In the genomic region with DNA sequence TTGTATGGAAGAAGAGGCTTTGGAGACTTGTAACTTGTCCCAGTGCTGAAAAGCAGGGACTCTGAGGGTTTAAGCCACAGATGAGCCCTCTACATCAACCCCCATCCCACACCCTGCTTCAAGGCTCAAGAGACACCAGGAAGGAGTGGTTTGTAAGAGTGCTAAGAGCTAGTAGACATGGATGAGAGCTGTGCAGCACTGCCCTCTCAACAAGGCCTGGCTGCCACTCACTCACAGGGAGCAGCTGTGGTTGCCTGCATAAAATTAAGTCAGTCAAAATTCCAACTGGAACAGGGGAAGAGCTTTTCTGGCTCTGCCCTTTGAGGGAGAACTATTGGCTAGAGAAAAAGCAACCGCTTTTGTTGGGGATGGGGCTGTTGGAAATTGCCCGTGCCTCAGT, we compare ENCODE assay signal across 28 mouse cellular contexts.
A peak's percentile ranks its signal among the peaks of the same experiment; 100 is the strongest.
DNase-seq lines count a peak whose midpoint lies in the region; ATAC-seq and TF ChIP-seq lines count a peak whose summit lies in the region.
"Had no signal": no experiment of that assay in that cellular context is flagged by ENCODE, and none has a peak within 500 bp of the region (broad histone marks: within the 10 kb centered on the region; RNA-seq: fewer than 3 reads in every experiment).

No protein-coding gene starts in this region.

- TF ChIP-seq POLR2A in brain, embryonic 14.5 days (IDR thresholded peaks at IDR 0.05; ENCODE audit: borderline replicate concordance, extremely low read depth, insufficient read depth, insufficient read length, poor library complexity, severe bottlenecking) = no peak

- H3K9ac ChIP-seq in forebrain, embryonic 16.5 days (replicated peaks; ENCODE audit: low read depth, low read length) = no peak overlapping the region
- H3K9ac ChIP-seq in forebrain, postnatal 0 days = no peak overlapping the region
- H3K9ac ChIP-seq in midbrain, embryonic 12.5 days (replicated peaks) = no peak overlapping the region
- H3K9ac ChIP-seq: forebrain, embryonic 13.5 days; heart, embryonic 13.5 days; hindbrain, embryonic 15.5 days; limb, embryonic 15.5 days; liver, embryonic 14.5 days had no signal

- H3K4me2 ChIP-seq in forebrain, embryonic 16.5 days (ENCODE audit: low read length) = no peak overlapping the region
- no peak overlapping the region for H3K4me2 ChIP-seq in forebrain, postnatal 0 days (ENCODE audit: low read depth)
- H3K4me2 ChIP-seq in midbrain, embryonic 12.5 days (replicated peaks) = no peak overlapping the region
- H3K4me2 ChIP-seq: forebrain, embryonic 13.5 days; heart, embryonic 13.5 days; hindbrain, embryonic 15.5 days; limb, embryonic 15.5 days had no signal

- DNase-seq in forebrain, postnatal 0 days = no peak
- no peak for DNase-seq in midbrain, embryonic 10.5 days (ENCODE audit: low spot score)
- DNase-seq in ES-CJ7 (ENCODE audit: low read depth, low spot score) = peak; percentile 45
- peak; percentile 35 for DNase-seq in brain, embryonic 14.5 days (ENCODE audit: low read depth)
- DNase-seq in ovary, postnatal 36 days (ENCODE audit: low spot score) = no peak
- DNase-seq: adrenal gland, adult 2 months; adrenal gland, postnatal 36 days; cerebellum, adult 2 months; cerebellum, postnatal 14 days; heart, postnatal 10 days; kidney, adult 18-20 months; layer of hippocampus, adult 9-11 months; lung, adult 2 months; lung, postnatal 10 days; right cerebral cortex, postnatal 4 days; thymus, adult 2 months; thymus, postnatal 36 days had no signal

- ATAC-seq in forebrain, embryonic 16.5 days = peak; percentile 43; the same call in 1 of the 2 replicates
- no peak for ATAC-seq in forebrain, postnatal 0 days
- peak; percentile 76 for ATAC-seq in midbrain, embryonic 12.5 days (ENCODE audit: low FRiP score, low read depth)
- ATAC-seq: activated CD4-positive, CD25-positive, alpha-beta regulatory T cell, adult 4 months; forebrain, embryonic 13.5 days had no signal

- WGBS in forebrain, embryonic 16.5 days = 98% methylated on average over 2 of the region's 2 CpGs
- WGBS in forebrain, postnatal 0 days = 91% methylated on average over 2 of the region's 2 CpGs
- 94% methylated on average over 2 of the region's 2 CpGs for WGBS in midbrain, embryonic 12.5 days
- 98% methylated on average over 2 of the region's 2 CpGs for WGBS in midbrain, embryonic 10.5 days

- no peaks in the 10 kb centered on the region for H3K36me3 ChIP-seq in forebrain, embryonic 16.5 days (ENCODE audit: control insufficient read depth, insufficient read depth)
- H3K36me3 ChIP-seq in forebrain, postnatal 0 days (ENCODE audit: insufficient read depth) = no peaks in the 10 kb centered on the region
- H3K36me3 ChIP-seq in midbrain, embryonic 12.5 days = no peaks in the 10 kb centered on the region
- H3K36me3 ChIP-seq in midbrain, embryonic 10.5 days = no peaks in the 10 kb centered on the region
- H3K36me3 ChIP-seq: heart, embryonic 13.5 days; hindbrain, embryonic 15.5 days; limb, embryonic 10.5 days; limb, embryonic 15.5 days had no signal

- no peaks in the 10 kb centered on the region for H3K9me3 ChIP-seq in forebrain, embryonic 16.5 days (ENCODE audit: control insufficient read depth, low read length)
- no peaks in the 10 kb centered on the region for H3K9me3 ChIP-seq in forebrain, postnatal 0 days (ENCODE audit: low read length)
- H3K9me3 ChIP-seq in midbrain, embryonic 12.5 days = no peaks in the 10 kb centered on the region
- no peaks in the 10 kb centered on the region for H3K9me3 ChIP-seq in midbrain, embryonic 10.5 days (replicated peaks)
- H3K9me3 ChIP-seq: forebrain, embryonic 13.5 days; heart, embryonic 13.5 days; hindbrain, embryonic 15.5 days; limb, embryonic 10.5 days; limb, embryonic 15.5 days had no signal

- no peak overlapping the region for H3K4me3 ChIP-seq in forebrain, embryonic 16.5 days (replicated peaks; ENCODE audit: low read length)
- H3K4me3 ChIP-seq in forebrain, postnatal 0 days (ENCODE audit: low read depth, low read length) = no peak overlapping the region
- no peak overlapping the region for H3K4me3 ChIP-seq in midbrain, embryonic 12.5 days
- no peak overlapping the region for H3K4me3 ChIP-seq in midbrain, embryonic 10.5 days
- H3K4me3 ChIP-seq: forebrain, embryonic 13.5 days; heart, embryonic 13.5 days; hindbrain, embryonic 15.5 days; limb, embryonic 10.5 days; limb, embryonic 15.5 days had no signal

- no peaks in the 10 kb centered on the region; the same call in 1 of the 2 replicates for H3K4me1 ChIP-seq in forebrain, embryonic 16.5 days (replicated peaks; ENCODE audit: control insufficient read depth, insufficient read depth, low read length)
- no peaks in the 10 kb centered on the region for H3K4me1 ChIP-seq in forebrain, postnatal 0 days (ENCODE audit: insufficient read depth)
- H3K4me1 ChIP-seq in midbrain, embryonic 12.5 days = no peaks in the 10 kb centered on the region
- no peaks in the 10 kb centered on the region for H3K4me1 ChIP-seq in midbrain, embryonic 10.5 days
- H3K4me1 ChIP-seq: forebrain, embryonic 13.5 days; heart, embryonic 13.5 days; hindbrain, embryonic 15.5 days; limb, embryonic 10.5 days; limb, embryonic 15.5 days had no signal

- TF ChIP-seq CTCF in forebrain, postnatal 0 days (IDR thresholded peaks at IDR 0.05; ENCODE audit: low read depth) = no peak
- no peak for TF ChIP-seq CTCF in brain, embryonic 14.5 days (IDR thresholded peaks at IDR 0.05; ENCODE audit: borderline replicate concordance, extremely low read depth, insufficient read depth, insufficient read length)

- H3K27ac ChIP-seq in forebrain, embryonic 16.5 days (ENCODE audit: low read length) = no peak overlapping the region
- no peak overlapping the region for H3K27ac ChIP-seq in forebrain, postnatal 0 days (ENCODE audit: low read depth, low read length)
- no peak overlapping the region for H3K27ac ChIP-seq in midbrain, embryonic 12.5 days (replicated peaks)
- no peak overlapping the region for H3K27ac ChIP-seq in midbrain, embryonic 10.5 days (replicated peaks)
- H3K27ac ChIP-seq: forebrain, embryonic 13.5 days; heart, embryonic 13.5 days; hindbrain, embryonic 15.5 days; kidney, postnatal 0 days; limb, embryonic 10.5 days; limb, embryonic 15.5 days; liver, embryonic 14.5 days; macrophage had no signal

- no peaks in the 10 kb centered on the region for H3K27me3 ChIP-seq in forebrain, embryonic 16.5 days (replicated peaks; ENCODE audit: control insufficient read depth, insufficient read depth, low read length)
- H3K27me3 ChIP-seq in forebrain, postnatal 0 days (ENCODE audit: insufficient read depth, low read length) = no peaks in the 10 kb centered on the region
- no peaks in the 10 kb centered on the region for H3K27me3 ChIP-seq in midbrain, embryonic 12.5 days
- no peaks in the 10 kb centered on the region for H3K27me3 ChIP-seq in midbrain, embryonic 10.5 days (ENCODE audit: low read depth, poor library complexity, severe bottlenecking)
- H3K27me3 ChIP-seq: forebrain, embryonic 13.5 days; heart, embryonic 13.5 days; hindbrain, embryonic 15.5 days; limb, embryonic 15.5 days had no signal

Comparison
In these comparisons a context has a peak if more than half of its experiments do, and no peak if none do; other contexts are left out.
1. DNase-seq: peak in ES-CJ7 (single experiment) and brain, embryonic 14.5 days (single experiment); none in forebrain, postnatal 0 days (single experiment), midbrain, embryonic 10.5 days (single experiment) and ovary, postnatal 36 days (single experiment).